Mouse (Mus musculus): ENCODE results near the gene Gm11756.
"Not testable (repeated sequence)": the region's sequence is repeated elsewhere in the genome, so short reads cannot be mapped to it uniquely, and the experiment has no call there.

Gene Gm11756

GRCm38 (mm10) chr4:73920660-73921059, at the start of gene Gm11756:
TSS of gene Gm11756 (minus strand) at chr4:73920760.
- DNase-seq (ENCODE audit: low read depth, low spot score) = not testable (repeated sequence)

GRCm38 (mm10) chr4:73950375-73950896, 29.9 kb upstream of the Gm11756 start, which contains the start of gene 2310002L09Rik:
TSS of gene 2310002L09Rik (minus strand) at chr4:73950846.
- no peak for DNase-seq (ENCODE audit: low read depth, low spot score)

GRCm38 (mm10) chr4:73905853-73906252, 14.7 kb downstream of the Gm11756 start, which contains the start of gene Gm13871:
TSS of gene Gm13871 (minus strand) at chr4:73905953.
- not testable (repeated sequence) for DNase-seq (ENCODE audit: low read depth, low spot score)

GRCm38 (mm10) chr4:73891012-73891411, 29.5 kb downstream of the Gm11756 start, which contains the start of gene Gm11757:
TSS of gene Gm11757 (minus strand) at chr4:73891112.
- DNase-seq (ENCODE audit: low read depth, low spot score) = not testable (repeated sequence)

- not testable (repeated sequence) for DNase-seq (ENCODE audit: low read depth, low spot score)
Observed at GRCm38 (mm10) chr4:73876166-73876565, 44.4 kb downstream of the Gm11756 start, which contains the start of gene Gm11758. TSS of gene Gm11758 (minus strand) at chr4:73876266.

Data from CD4-positive helper T cell, adult 2 months (primary cell).